Mouse (Mus musculus) adrenal gland, postnatal 4 days (tissue): ENCODE measurements around the gene Fam114a2. TPM values are rescaled to one million over a fixed set of nuclear protein-coding genes. Genes with fewer than 3 reads are reported as not detected.

ENCODE experiments used
- DNase-seq, 2 experiments: peaks; one replicate each; pipeline ENCODE4 v3.0.0; 2021 to 2022; ENCODE audit warnings: low spot score in 2 of 2, mixed read lengths in 2 of 2
- total RNA-seq, 2 experiments: library from RNA; stranded (reverse); gene quantifications; 2 replicates each; pipeline ENCODE4 v1.2.3; 2021

The Fam114a2 gene
- total RNA-seq, 2 experiments from 2014 or later: 54.9 to 60.5 TPM

DNA sequence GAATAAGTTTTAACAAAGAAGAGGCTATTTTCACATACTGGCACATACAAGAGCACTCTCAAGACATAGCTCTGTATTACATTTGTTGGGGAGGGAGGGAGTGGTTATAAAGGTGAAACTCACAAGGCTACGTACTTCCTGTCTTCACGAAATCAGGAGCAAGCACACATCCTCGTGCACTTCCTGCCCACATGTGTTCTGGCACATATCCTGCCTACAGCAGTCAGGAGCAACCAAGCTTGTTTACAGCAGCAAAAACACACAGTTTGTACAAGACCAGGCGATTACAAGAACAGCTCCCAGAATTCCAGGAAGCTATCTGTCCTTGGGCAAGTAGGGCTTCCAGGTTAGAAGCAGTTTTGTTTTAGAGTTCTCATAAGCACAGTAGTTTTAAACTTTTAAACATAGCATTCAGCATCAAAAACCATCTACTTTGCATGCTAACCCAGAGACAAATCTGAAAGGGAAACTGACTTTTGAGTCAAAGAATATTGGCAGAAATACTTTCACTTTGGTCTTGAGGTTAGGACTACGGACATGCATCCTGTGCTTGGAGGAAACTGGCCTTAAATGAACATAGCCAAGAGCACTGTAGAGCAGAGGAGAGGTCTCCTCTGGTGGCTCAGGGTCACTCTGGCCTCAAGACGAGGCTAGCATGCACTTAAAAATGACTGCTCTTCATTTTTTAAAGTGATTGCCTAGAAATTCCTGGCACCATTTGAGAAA is 73.0 kb downstream of the Fam114a2 start:
- DNase-seq: no peak

DNA sequence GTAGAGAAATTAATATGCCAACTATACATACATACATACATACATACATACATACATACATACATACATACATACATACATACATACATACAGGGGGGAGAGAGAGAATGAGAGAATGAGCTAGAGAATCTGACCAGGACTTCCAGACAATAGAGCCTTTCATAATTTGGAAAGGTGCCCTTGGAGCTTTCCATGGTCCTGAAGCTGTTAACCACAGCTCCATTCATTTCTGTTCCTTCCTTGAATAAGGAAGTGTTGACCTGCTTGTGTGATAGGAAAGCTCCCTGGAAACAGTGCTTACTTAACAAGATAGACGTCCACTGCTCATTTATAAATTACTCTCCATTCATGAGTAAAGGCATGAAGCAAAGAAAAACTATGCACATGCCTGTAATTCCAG is 84.3 kb downstream of the Fam114a2 start:
- no peak for DNase-seq

Other genes starting within 250 kb of the Fam114a2 start
- gene Mfap3, start within 50 bp of the Fam114a2 start, total RNA-seq: 10 to 100 TPM; 41.0 to 45.2 TPM
- gene Galnt10, start 126.8 kb upstream of the Fam114a2 start, total RNA-seq: 10 to 100 TPM; 44.5 to 46.2 TPM